Mouse (Mus musculus) forebrain, embryonic 11.5 days (tissue): ENCODE data around the gene Mrps12. TPM values are rescaled to one million over a fixed set of nuclear protein-coding genes. Genes with fewer than 3 reads are reported as not detected.

Experiments
- ATAC-seq: fragments of 200-750 bp; cut with Nextera tagmentation; replicated peaks from 2 replicates; pipeline ENCODE4 v1.8.0; 2017; ENCODE audit warnings: moderate TSS enrichment; ENCODE audit not compliant: low FRiP score
- DNase-seq: peaks from one replicate; pipeline ENCODE4 v3.0.0-alpha.2; 2017; ENCODE audit warnings: low spot score
- H3K27ac ChIP-seq: fragments of 300-500 bp; sonication (generic); 2 replicates; pipeline ENCODE4 v1.5.1; 2014; ENCODE audit warnings: low read depth, low read length
- H3K27me3 ChIP-seq: fragments of 300-500 bp; sonication (generic); 2 replicates; pipeline ENCODE4 v1.6.1; 2014; ENCODE audit warnings: mild to moderate bottlenecking, low read length, mixed read lengths; ENCODE audit not compliant: control insufficient read depth, insufficient read depth
- H3K36me3 ChIP-seq: fragments of 300-500 bp; sonication (generic); 2 replicates; pipeline ENCODE4 v1.6.1; 2014; ENCODE audit warnings: mild to moderate bottlenecking, low read length, moderate library complexity, mixed read lengths; ENCODE audit not compliant: control insufficient read depth, insufficient read depth
- H3K4me1 ChIP-seq: fragments of 300-500 bp; sonication (generic); replicated peaks from 2 replicates; pipeline ENCODE4 v1.6.1; 2014; ENCODE audit warnings: low read length, mixed read lengths; ENCODE audit not compliant: control insufficient read depth, insufficient read depth
- H3K4me2 ChIP-seq: fragments of 300-500 bp; sonication (generic); 2 replicates; pipeline ENCODE4 v1.6.1; 2014; ENCODE audit warnings: low read depth, mild to moderate bottlenecking, low read length, moderate library complexity, mixed read lengths; ENCODE audit not compliant: severe bottlenecking
- H3K4me3 ChIP-seq: fragments of 300-500 bp; sonication (generic); 2 replicates; pipeline ENCODE4 v1.5.1; 2014; ENCODE audit warnings: low read depth, low read length
- H3K9ac ChIP-seq: fragments of 300-500 bp; sonication (generic); 2 replicates; pipeline ENCODE4 v1.6.1; 2014; ENCODE audit warnings: low read length
- H3K9me3 ChIP-seq: fragments of 300-500 bp; sonication (generic); 2 replicates; pipeline ENCODE4 v1.6.1; 2016; ENCODE audit warnings: low read length, mixed read lengths; ENCODE audit not compliant: control insufficient read depth
- WGBS: fragments of 180-500 bp; shearing (Covaris S2); extraction: QIAGEN DNeasy Blood & Tissue Kit; methylation state at CpG from one replicate; pipeline ENCODE4 v1.1.7; 2014; 5-methylcytosine and 5-hydroxymethylcytosine counted together
- polyA plus RNA-seq: library from polyadenylated mRNA; unstranded; fragments of >200 nt; fragmentation: Nextera tagmentation; extraction: Ambion mirVana; gene quantifications from 2 replicates; pipeline ENCODE4 v1.2.1, GENCODE M21; 2014

Mrps12 gene
- polyA plus RNA-seq, 1 experiment from 2014 or later: 116 TPM

DNA sequence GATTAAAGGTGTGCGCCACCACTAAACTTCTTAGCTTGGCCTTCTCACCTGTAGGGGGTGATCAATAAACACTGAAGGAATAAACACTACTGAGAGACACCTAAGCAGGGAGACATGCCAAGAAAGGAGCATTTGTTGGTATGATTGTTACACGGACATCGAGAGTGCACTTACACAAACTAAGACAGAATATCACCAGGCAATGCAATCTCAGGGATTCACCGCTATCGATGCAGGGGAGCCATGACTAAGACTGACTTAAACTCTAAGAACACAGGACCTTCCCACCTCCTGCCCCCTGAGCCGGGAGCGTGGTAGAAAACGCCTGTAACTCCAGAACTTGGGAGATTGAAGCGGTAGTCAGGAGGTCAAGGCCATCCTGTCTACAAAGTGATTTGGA, 671 bp downstream of the Mrps12 start:
- Histone ChIP-seq H3K27ac (no peak overlapping the region), H3K9ac (peak overlapping the region; percentile 71), H3K27me3 (no peaks in the 10 kb centered on the region), H3K9me3 (no peaks in the 10 kb centered on the region), H3K4me2 (peak overlapping the region; percentile 60), H3K4me3 (peak overlapping the region; percentile 58), H3K4me1 (no peaks in the 10 kb centered on the region; the same call in 1 of the 2 replicates), H3K36me3 (no peaks in the 10 kb centered on the region; the same call in 1 of the 2 replicates)
- ATAC-seq (no peak), DNase-seq (no peak)
- WGBS: 47% methylated on average over 9 of the region's 9 CpGs

DNA sequence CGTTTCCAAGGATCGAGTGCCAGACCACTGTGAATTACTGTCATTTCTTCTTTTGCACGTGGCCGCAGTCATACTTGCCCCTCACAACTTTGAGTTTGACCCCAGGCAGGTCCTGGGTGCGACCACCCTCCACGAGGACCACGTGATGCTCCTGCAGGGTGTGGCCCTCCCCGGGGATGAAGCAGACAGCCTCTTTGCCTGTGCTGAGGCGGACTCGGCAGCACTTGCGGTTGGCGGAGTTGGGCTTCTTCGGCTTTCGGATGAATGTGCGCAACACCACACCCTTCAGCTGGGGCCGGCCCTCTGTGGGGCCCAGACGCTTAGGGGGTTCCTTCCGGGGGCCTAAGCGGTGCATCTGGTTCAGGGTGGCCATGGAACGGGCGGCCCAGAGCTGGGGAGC, 1.8 kb downstream of the Mrps12 start:
- no peaks in the 10 kb centered on the region for H3K36me3 ChIP-seq
- 96% methylated on average over 21 of the region's 21 CpGs for WGBS
- no peak overlapping the region for H3K9ac ChIP-seq
- H3K4me1 ChIP-seq: no peaks in the 10 kb centered on the region; the same call in 1 of the 2 replicates
- no peak overlapping the region for H3K4me2 ChIP-seq
- no peaks in the 10 kb centered on the region for H3K27me3 ChIP-seq
- no peaks in the 10 kb centered on the region for H3K9me3 ChIP-seq
- ATAC-seq: no peak
- no peak for DNase-seq
- no peak overlapping the region for H3K4me3 ChIP-seq
- no peak overlapping the region for H3K27ac ChIP-seq

DNA sequence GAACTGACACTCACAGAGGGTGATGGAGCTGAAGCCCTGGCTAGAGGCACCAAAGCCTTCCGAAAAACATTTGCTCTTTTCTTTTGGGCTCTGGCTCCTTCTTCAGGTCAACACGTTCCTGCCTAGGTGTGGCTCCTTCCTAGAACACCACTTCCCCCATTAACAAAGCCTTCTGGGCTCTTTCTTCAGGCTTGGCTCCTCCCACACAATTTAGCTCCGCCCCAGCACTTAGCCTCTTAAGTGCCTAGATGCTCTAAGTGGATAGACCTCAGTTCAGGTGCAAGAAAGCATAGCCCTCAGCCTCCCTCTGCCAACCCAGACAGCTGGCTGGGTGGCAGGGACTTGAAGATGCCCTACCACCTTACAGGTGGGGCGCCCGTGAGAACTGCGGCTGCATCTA, 5.9 kb downstream of the Mrps12 start:
- Histone ChIP-seq H3K4me1 (peaks cover 7% of the 10 kb centered on the region), H3K4me2 (no peak overlapping the region), H3K27ac (no peak overlapping the region), H3K27me3 (peaks cover 2% of the 10 kb centered on the region; the same call in 1 of the 2 replicates), H3K36me3 (no peaks in the 10 kb centered on the region), H3K9me3 (no peaks in the 10 kb centered on the region; the same call in 1 of the 2 replicates), H3K9ac (no peak overlapping the region), H3K4me3 (no peak overlapping the region)
- no peak for DNase-seq
- ATAC-seq: no peak
- WGBS: 79% methylated on average over 6 of the region's 6 CpGs

DNA sequence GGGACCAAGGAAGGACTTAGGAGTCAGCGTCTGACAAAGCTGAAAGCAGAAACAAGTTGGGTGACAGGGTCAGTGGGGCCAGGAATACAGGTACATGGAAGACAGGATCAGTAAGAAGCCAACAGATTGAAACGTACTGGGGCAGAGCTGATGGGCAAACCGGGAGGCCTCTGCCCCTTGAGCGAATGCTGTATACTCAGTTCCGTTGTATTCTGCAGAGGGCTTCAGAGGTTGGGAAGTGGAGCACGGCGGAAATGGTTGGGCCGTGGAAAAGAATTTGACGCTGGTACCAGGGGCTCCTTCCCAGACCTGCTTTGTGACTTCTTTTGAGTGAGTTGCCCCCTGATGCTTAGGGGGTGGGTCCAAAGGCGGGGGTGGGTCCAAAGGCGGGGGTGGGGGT, 8.4 kb downstream of the Mrps12 start:
- peaks cover 7% of the 10 kb centered on the region for H3K4me1 ChIP-seq
- H3K27ac ChIP-seq: no peak overlapping the region
- no peak for DNase-seq
- H3K9me3 ChIP-seq: no peaks in the 10 kb centered on the region; the same call in 1 of the 2 replicates
- peak overlapping the region; percentile 70 for H3K4me2 ChIP-seq
- H3K36me3 ChIP-seq: no peaks in the 10 kb centered on the region
- H3K27me3 ChIP-seq: peaks cover 2% of the 10 kb centered on the region; the same call in 1 of the 2 replicates
- 11% methylated on average over 11 of the region's 11 CpGs for WGBS
- H3K4me3 ChIP-seq: peak overlapping the region; percentile 44
- ATAC-seq: 0 out of 2 replicates have a peak, but pooled peaks have one; percentile 47
- H3K9ac ChIP-seq: peak overlapping the region; percentile 29; the same call in 1 of the 2 replicates

DNA sequence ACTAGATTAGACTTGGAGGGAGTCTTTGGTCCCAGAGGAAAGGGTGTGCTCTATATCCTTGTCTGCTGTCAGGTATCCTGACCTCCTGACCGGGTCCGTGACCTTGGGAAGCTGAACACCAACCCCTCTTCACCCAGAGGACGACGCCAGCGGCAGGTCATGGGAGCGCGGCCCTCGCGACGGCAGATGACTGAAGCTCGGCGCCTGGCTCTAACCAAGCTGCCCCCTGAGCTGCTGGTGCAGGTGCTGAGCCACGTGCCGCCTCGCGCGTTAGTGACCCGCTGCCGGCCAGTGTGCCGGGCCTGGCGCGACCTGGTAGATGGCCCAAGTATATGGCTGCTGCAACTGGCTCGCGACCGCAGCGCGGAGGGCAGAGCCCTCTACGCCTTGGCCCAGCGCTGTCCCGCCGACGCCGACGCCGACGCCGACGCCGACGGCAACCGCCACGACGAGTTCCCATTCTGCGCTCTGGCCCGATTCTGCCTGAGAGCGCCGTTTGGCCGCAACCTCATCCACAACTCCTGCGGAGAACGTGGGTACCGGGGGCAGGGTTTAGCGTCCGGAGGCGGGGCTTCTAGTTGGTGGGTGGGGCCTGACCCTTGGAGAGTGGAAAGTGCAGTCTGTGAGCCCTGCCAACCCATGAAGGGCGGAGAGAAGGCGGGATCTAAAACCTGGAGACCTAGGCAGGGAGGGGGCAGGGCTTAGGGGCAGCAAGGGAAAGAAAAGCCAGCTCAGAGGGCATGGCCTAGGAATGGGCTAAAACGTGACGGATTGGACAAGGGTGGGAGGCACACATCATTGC, 9.1 kb downstream of the Mrps12 start:
- DNase-seq (peak; percentile 89), ATAC-seq (peak; percentile 83)
- WGBS: 3% methylated on average over 58 of the region's 58 CpGs
- peak overlapping the region; percentile 70 for H3K4me2 ChIP-seq
- no peaks in the 10 kb centered on the region for H3K36me3 ChIP-seq
- no peak overlapping the region for H3K27ac ChIP-seq
- H3K4me3 ChIP-seq: peak overlapping the region; percentile 44
- H3K4me1 ChIP-seq: peaks cover 7% of the 10 kb centered on the region
- H3K9me3 ChIP-seq: no peaks in the 10 kb centered on the region; the same call in 1 of the 2 replicates
- H3K9ac ChIP-seq: peak overlapping the region; percentile 56
- H3K27me3 ChIP-seq: peaks cover 2% of the 10 kb centered on the region; the same call in 1 of the 2 replicates

DNA sequence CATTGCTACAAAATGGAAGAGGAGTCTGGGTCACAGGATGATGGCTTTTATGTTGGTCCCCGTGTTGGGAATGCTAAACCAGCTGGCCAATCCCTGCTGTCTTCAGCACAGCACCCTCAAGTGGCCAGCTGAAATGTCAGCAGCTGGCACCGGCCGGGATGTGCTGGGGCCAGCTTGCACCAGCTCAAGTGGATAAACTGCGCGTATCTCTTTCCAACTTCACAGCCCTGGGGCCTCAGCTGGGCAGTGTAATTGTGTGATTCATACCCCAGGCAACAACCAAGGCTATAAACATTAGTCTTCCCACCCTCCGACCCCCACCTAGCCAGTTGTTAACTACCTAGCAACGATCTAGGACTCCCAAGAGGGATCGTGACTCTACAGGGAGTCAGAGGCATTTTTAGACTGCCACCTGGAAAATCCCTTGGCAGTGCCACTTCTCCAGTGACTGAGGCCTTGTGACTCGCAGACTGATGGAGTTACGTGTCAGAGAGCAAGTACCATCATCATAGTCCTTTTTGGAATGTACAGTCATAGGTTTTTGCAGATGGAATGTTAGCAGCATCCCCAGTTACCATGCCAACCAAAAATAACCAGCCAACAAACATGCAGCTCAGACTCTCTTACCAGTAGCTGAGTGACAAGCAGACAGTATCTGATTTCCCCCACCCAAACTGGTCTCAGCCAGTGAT, 13.8 kb downstream of the Mrps12 start:
- H3K9ac ChIP-seq: no peak overlapping the region
- 66% methylated on average over 10 of the region's 10 CpGs for WGBS
- ATAC-seq: no peak

DNA sequence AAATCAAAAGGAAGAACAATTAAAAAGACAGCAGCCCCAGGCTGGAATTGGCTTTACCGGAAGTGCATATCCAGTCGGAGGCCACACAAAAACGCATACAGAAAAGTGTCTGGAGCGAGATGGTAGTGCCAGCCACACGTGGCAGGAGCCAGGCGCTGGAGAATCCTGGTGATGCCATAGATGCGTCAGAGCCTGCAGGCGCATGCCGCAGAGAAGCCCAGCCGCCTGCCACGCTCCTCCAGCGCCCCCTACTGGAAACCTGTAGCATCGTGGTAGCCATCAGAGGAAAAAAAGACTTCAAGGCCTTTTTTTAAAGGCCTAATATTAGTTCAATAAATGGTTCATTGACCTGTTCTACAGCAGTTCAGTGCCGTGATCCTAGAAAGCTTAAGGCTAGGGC, 15.0 kb downstream of the Mrps12 start:
- WGBS: 11% methylated on average over 14 of the region's 14 CpGs
- no peak overlapping the region for H3K4me2 ChIP-seq
- H3K4me3 ChIP-seq: no peak overlapping the region

More for the DNA sequence above, 13.8 kb downstream of the Mrps12 start:
- H3K36me3 ChIP-seq: no peaks in the 10 kb centered on the region
- H3K27ac ChIP-seq: no peak overlapping the region
- H3K4me1 ChIP-seq: peaks cover 5% of the 10 kb centered on the region; the same call in 1 of the 2 replicates
- no peak overlapping the region for H3K4me3 ChIP-seq
- H3K27me3 ChIP-seq: peaks cover 2% of the 10 kb centered on the region; the same call in 1 of the 2 replicates
- no peak for DNase-seq
- no peak overlapping the region for H3K4me2 ChIP-seq
- no peaks in the 10 kb centered on the region; the same call in 1 of the 2 replicates for H3K9me3 ChIP-seq

DNA sequence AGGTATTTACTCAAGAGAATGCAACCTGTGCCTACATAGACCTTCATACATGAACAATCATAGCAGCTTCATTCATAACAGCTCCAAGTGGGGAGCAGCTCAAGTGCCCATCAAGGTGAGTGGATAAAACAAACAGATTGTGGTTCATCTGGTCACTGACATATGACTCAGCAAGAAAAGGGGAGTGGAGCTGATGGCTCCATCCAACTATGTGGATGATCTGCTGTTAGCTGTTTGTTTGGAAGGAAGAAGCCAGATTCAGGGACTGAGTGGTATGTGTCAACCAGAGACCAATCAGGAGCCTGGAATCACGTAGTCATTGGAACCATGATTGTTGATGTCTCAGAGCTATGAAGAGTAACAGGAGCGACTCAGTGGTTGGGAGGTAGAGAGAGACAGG, 17.0 kb downstream of the Mrps12 start:
- WGBS: 92% methylated on average over 2 of the region's 2 CpGs
- H3K4me2 ChIP-seq: no peak overlapping the region
- H3K9ac ChIP-seq: no peak overlapping the region
- no peaks in the 10 kb centered on the region for H3K4me1 ChIP-seq
- no peak overlapping the region for H3K27ac ChIP-seq
- no peaks in the 10 kb centered on the region for H3K36me3 ChIP-seq
- ATAC-seq (no peak), DNase-seq (no peak)
- H3K9me3 ChIP-seq: no peaks in the 10 kb centered on the region; the same call in 1 of the 2 replicates
- H3K4me3 ChIP-seq: no peak overlapping the region
- H3K27me3 ChIP-seq: no peaks in the 10 kb centered on the region

More for the DNA sequence above, 15.0 kb downstream of the Mrps12 start:
- Histone ChIP-seq H3K27me3 (no peaks in the 10 kb centered on the region), H3K4me1 (no peaks in the 10 kb centered on the region), H3K27ac (no peak overlapping the region), H3K9ac (no peak overlapping the region), H3K36me3 (no peaks in the 10 kb centered on the region), H3K9me3 (no peaks in the 10 kb centered on the region; the same call in 1 of the 2 replicates)
- DNase-seq (peak; percentile 91), ATAC-seq (0 out of 2 replicates have a peak, but pooled peaks have one; percentile 64)
